Mouse (Mus musculus) adrenal gland, adult 18-20 months (tissue): Measurements from ENCODE around the gene Nabp2. TPM values are rescaled to one million over a fixed set of nuclear protein-coding genes. Genes with fewer than 3 reads are reported as not detected.

Experiments
- DNase-seq, 2 experiments: peaks; one replicate each; pipeline ENCODE4 v3.0.0; 2021 to 2022; ENCODE audit warnings: low spot score in 2 of 2
- total RNA-seq, 2 experiments: library from RNA; stranded (reverse); gene quantifications; 1 replicate in 1 of 2; 2 replicates in 1 of 2; pipeline ENCODE4 v1.2.3; 2021

Nabp2 gene
- total RNA-seq, 2 experiments from 2014 or later, result 74.3 to 75.2 TPM

DNA sequence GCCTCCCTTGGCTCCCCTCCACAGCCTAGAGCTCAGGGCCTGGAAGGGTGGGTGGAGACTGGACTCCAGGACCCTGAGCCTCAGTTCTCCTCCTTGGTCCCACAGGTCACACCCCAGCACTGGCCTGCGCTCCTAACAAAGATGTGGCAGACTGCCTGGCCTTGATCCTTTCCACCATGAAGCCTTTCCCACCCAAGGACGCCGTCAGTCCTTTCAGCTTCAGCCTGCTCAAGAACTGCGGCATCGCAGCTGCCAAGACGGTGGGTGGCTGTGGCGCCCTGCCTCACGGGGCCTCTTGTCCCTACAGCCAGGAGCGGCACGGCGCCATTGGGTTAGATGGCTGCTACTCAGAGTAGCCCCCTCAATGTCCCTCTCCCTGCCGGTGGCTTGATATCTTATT is 20.9 kb downstream of the Nabp2 start:
- peak; percentile 48 to 50 for DNase-seq

GRCm38 (mm10) chr10:128389570-128389969 is 21.7 kb downstream of the Nabp2 start:
- peak; percentile 45 to 69 for DNase-seq

DNA sequence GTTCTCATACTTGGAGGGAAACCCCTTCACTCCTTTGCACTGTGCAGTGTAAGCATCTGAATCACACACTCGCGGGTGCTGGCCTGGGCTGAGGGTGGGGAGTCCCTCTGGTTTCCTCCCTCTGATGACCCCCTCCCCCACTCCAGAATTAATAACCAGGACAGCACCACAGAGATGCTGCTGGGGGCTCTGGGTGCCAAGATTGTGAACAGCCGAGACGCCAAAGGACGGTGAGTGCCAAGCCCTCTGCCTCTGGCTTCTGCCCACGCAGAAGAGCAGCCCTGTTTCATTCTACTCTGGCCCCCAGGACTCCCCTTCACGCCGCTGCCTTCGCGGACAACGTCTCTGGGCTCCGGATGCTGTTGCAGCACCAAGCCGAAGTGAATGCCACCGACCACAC is 22.4 kb downstream of the Nabp2 start:
- DNase-seq, result no peak

DNA sequence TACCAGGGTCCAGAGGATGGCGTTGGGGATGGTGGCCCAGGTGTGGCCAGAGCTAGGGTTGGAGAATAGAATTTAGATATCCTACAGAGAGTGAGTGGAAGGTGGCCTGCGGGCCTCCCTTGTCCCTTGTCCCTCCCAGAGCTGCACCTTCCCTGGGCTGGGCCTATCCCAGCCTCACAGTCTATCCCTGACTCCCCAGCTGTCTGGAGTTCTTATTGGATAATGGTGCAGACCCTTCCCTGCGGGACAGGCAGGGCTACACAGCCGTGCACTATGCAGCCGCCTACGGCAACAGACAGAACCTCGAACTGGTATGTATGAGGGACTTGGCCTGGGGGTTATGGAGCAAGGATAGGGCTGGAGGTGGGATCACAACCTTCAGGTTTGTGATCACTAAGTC is 25.4 kb downstream of the Nabp2 start:
- DNase-seq, result no peak

- no peak for DNase-seq
Measured at GRCm38 (mm10) chr10:128382482-128382881, 28.8 kb downstream of the Nabp2 start.

DNA sequence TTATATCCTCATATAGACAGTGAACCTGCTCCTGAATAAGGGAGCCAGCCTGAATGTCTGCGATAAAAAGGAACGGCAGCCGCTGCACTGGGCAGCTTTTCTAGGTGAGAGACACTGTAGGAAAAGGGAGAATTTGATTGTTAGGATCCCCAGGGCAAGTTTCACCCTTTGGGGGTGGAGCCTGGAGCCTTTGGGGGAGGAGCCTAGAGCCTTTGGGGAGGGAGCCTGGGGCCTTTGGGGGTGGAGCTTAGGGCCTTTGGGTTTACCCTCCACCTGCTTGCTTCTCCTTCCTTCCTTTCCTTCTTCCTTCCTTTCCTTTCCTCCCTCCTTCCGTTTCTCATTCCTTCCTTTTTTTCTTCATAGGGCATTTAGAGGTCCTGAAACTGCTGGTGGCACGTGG is 30.7 kb downstream of the Nabp2 start:
- no peak for DNase-seq

DNA sequence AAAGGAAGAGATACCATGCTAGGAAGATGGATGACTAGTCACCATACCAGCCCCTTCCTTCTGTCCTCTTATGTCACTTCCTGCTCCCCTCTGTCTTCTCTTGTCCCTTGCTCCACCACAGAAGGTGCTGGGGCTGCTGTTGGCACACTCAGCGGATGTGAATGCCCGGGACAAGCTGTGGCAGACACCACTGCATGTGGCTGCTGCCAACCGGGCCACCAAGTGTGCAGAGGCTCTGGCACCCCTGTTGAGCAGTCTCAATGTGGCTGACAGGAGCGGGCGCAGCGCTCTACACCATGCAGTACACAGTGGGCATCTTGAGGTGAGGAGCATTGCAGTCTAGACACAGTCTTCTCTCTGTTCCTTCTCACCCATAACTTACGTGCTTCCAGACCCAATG is 32.0 kb downstream of the Nabp2 start:
- DNase-seq, result no peak

GRCm38 (mm10) chr10:128378462-128378861 is 32.8 kb downstream of the Nabp2 start:
- no peak for DNase-seq

DNA sequence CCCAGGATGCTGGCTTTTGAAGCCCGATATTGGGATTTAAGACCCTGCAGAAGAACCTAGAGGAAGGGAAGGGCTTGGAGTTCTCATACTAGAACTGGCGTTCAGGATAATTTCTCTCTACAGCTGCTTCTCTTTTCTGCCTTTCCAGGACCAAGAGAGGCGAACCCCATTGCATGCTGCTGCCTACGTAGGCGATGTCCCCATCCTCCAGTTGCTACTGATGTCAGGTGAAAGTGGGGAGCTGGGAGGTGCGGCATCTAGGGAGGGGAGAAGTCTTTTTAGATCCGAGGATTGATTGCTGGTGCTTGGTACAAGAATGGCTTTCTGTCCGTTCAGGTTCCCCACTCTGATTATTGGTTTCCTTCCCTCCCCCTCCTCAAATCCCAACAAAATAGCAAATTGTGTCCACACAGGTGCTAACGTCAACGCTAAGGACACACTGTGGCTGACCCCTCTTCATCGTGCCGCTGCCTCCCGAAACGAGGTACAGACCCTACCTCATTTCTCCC is 33.3 kb downstream of the Nabp2 start:
- DNase-seq, result peak in 1 of 2 experiments; percentile 18

- peak; percentile 46 to 51 for DNase-seq
Measured at GRCm38 (mm10) chr10:128377222-128377939, 33.9 kb downstream of the Nabp2 start.

GRCm38 (mm10) chr10:128376455-128377211 is 34.7 kb downstream of the Nabp2 start, which contains the start of gene Ankrd52:
Gene Ankrd52 (plus strand): TSS chr10:128377115.
- peak; percentile 94 to 95 for DNase-seq

GRCm38 (mm10) chr10:128376099-128376454 is 35.2 kb downstream of the Nabp2 start:
- DNase-seq, result no peak

- no peak for DNase-seq
Measured at GRCm38 (mm10) chr10:128374393-128374792, 36.9 kb downstream of the Nabp2 start.

- no peak for DNase-seq
Measured at GRCm38 (mm10) chr10:128372989-128373748, 38.1 kb downstream of the Nabp2 start.

DNA sequence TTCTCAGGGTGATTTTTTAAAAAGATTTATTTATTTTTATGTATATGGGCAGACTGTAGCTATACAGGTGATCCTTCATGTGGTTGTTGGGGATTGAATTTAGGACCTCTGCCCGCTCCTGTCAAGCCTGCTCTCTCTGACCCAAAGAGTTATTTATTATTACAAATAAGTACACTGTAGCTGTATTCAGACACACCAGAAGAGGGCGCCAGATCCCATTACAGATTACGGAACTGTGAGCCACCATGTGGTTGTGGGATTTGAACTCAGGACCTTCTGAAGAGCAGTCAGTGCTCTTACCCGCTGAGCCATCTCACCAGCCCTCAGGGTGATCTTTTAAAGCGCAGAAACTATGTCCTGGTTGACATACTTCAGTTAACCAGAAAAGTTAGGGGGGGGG is 39.1 kb downstream of the Nabp2 start:
- DNase-seq, result no peak

DNA sequence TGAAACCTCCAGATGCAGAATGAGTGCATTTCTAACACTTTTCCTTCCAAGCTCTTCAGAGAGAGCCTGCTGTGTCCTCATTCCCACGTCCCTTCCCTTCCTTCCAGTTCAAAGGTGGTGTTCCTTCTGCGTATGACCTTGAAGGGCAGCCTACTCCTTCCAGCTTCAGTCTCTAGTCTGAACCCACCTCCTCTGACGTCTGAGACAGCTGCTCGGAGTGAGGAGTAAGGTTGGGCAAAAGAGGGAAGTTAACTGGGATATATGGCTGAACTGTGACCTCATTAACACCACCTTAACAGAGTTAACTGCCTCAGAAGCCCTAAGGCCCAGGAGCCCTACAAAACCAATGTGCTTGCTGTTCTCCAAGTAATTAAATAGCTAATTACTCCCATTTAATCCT is 40.7 kb downstream of the Nabp2 start:
- DNase-seq, result no peak

DNA sequence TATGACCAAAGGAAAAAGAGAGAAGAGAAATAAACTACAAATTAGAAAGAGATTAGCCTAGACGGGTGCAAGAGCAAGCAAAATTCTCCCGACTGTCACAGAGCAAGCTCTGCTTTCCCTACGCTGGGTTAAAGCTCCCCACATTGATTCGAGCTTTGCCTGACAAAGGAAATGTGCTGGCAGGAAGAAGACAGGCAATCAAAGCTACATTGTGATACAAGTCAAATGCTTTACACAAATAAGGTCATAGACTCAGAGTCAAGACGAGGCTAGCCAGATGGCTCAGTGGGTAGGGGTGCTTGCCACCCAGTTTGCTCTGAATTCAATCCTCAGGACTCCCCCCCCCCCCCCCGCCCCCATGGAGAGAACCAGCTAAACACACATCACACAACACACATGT is 41.3 kb downstream of the Nabp2 start:
- no peak for DNase-seq

DNA sequence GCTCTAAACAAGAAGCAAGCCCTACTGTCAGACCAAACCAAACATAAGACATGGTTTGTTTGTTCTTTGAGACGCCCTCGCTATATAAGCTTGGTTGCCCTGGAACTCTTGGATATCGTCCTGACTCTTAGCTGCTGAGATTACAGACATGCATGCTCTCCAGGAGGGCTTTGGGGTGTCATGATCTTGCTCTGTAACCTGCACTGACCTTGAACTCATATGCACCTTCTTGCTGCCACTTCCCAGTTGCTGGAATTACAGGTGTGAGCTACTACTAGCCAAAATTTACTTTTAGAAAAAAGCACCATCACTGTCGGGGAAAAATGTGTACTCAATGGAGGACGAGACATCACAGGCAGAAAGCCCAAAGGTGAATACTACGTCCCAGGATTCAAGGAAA is 41.7 kb downstream of the Nabp2 start:
- DNase-seq, result no peak

DNA sequence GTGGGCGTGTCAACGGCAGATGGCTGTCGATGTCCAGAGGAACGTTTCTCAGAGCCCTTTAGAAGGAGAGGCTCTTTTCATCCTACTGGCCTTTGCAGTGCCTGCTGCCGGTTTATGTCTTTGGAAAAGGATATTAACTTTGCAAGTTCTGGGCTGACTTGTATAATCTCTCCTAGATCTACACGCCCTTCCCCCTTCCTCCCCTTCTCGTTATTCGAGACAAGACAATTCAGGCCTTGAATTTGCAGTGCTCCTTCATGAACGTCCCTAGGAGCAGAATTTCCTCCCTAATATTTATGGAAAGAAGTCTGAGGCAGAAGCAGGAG is 42.1 kb downstream of the Nabp2 start:
- no peak for DNase-seq

DNA sequence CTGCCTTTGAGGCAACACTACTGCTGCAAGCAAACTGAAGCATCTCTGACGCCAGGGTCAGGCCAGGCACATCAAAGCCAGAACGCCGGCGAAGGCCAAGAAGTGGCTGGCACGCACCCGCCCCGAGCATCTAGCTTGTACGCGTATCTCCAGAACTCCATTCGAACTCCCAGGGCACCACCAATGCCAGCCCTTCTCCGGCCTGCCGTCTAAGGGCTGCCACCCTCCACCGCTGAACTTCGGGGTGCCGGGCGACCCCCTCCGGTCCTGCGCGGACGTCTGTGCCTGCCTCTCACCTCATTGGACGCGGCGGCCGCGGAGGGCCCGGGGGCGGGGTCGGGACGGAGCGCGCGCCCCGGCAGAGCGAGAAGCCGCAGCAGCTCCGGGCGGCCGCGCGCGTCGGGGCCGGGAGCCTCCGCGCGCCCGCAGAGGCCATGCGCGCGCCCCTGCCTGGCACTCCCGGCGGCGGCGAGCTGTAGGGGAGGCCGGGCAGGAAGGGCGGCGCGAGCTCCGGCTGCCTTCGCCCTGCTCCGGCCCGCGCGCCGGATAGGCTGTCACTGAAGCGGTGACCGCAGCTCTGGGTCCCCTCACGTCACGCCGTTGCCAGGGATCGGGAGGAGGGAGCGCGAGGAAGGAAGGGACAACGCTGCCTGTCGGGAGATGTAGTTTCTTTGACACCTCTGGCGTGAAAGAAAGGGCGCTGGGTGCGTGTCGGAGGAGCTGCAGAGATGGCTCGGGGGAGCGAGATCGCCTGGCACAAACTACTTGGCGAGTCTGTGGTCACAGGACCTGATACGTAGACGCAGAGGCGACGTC is 42.7 kb downstream of the Nabp2 start, which contains the start of gene Coq10a:
TSS of gene Coq10a (minus strand) at position 596 of the 816 bp plus-strand sequence.
- DNase-seq, result peak; percentile 86 to 88

- no peak for DNase-seq
Measured at GRCm38 (mm10) chr10:128367899-128368401, 43.3 kb downstream of the Nabp2 start.
